Mouse (Mus musculus): ENCODE results near the gene Stt3b.

GRCm38 (mm10) chr9:115310346-115311222 lies at the start of gene Stt3b:
- TF ChIP-seq MYOD1 (IDR thresholded peaks at IDR 0.05; ENCODE audit: control insufficient read depth, insufficient read length, low read depth) = no peak
- peak; percentile 8 for TF ChIP-seq CTCF (IDR thresholded peaks at IDR 0.05; ENCODE audit: control insufficient read depth, insufficient read depth, insufficient read length)
- no peak for TF ChIP-seq CEBPB (IDR thresholded peaks at IDR 0.05; ENCODE audit: low read depth)
- no peak for TF ChIP-seq MYOG (IDR thresholded peaks at IDR 0.05; ENCODE audit: control insufficient read depth, extremely low read depth, insufficient read length)
- TF ChIP-seq MAX (IDR thresholded peaks at IDR 0.05) = peak; percentile 55
- peak; percentile 90 for TF ChIP-seq USF1 (IDR thresholded peaks at IDR 0.05; ENCODE audit: low read depth)

Measured in C2C12 (cell line).